Mouse (Mus musculus) midbrain, postnatal 0 days (tissue): ENCODE results near the gene Klb. TPM values are rescaled to one million over a fixed set of nuclear protein-coding genes. Genes with fewer than 3 reads are reported as not detected.

Source experiments
- ATAC-seq: fragments of 200-750 bp; cut with Nextera tagmentation; 2 replicates; pipeline ENCODE4 v1.8.0; 2017; ENCODE audit warnings: moderate number of reproducible peaks, mild to moderate bottlenecking, moderate TSS enrichment, moderate library complexity; ENCODE audit not compliant: low FRiP score
- DNase-seq: peaks from one replicate; pipeline ENCODE4 v3.0.0-alpha.2; 2015; ENCODE audit warnings: low spot score
- H3K27ac ChIP-seq: fragments of 300-500 bp; sonication (generic); 2 replicates; pipeline ENCODE4 v1.5.1; 2014; ENCODE audit warnings: low read depth, mild to moderate bottlenecking, low read length, mixed read lengths
- H3K27me3 ChIP-seq: fragments of 300-500 bp; sonication (generic); 2 replicates; pipeline ENCODE4 v1.6.1; 2014; ENCODE audit warnings: low read length, control low read depth, mixed read lengths; ENCODE audit not compliant: insufficient read depth
- H3K36me3 ChIP-seq: fragments of 300-500 bp; sonication (generic); 2 replicates; pipeline ENCODE4 v1.6.1; 2014; ENCODE audit warnings: low read length, control low read depth, mixed read lengths; ENCODE audit not compliant: insufficient read depth
- H3K4me1 ChIP-seq: fragments of 300-500 bp; sonication (generic); 2 replicates; pipeline ENCODE4 v1.6.1; 2014; ENCODE audit warnings: mild to moderate bottlenecking, control low read depth, antibody characterized with exemption, low read length, mixed read lengths; ENCODE audit not compliant: insufficient read depth
- H3K4me2 ChIP-seq: fragments of 300-500 bp; sonication (generic); 2 replicates; pipeline ENCODE4 v1.6.1; 2014; ENCODE audit warnings: low read depth, mild to moderate bottlenecking, low read length, mixed read lengths; ENCODE audit not compliant: poor library complexity, severe bottlenecking
- H3K4me3 ChIP-seq: fragments of 300-500 bp; sonication (generic); 2 replicates; pipeline ENCODE4 v1.5.1; 2014; ENCODE audit warnings: low read depth, mild to moderate bottlenecking, low read length, moderate library complexity
- H3K9ac ChIP-seq: fragments of 300-500 bp; sonication (generic); replicated peaks from 2 replicates; pipeline ENCODE4 v1.6.1; 2014; ENCODE audit warnings: mild to moderate bottlenecking, low read length, moderate library complexity, mixed read lengths; ENCODE audit not compliant: poor library complexity, severe bottlenecking
- H3K9me3 ChIP-seq: fragments of 300-500 bp; sonication (generic); 2 replicates; pipeline ENCODE4 v1.6.1; 2016; ENCODE audit warnings: low read length, control low read depth
- CTCF ChIP-seq: IDR thresholded peaks from 2 replicates; pipeline ENCODE4 v1.5.1; 2016; ENCODE audit warnings: antibody characterized with exemption, mild to moderate bottlenecking
- WGBS: fragments of 180-500 bp; shearing (Covaris S2); extraction: QIAGEN DNeasy Blood & Tissue Kit; methylation state at CpG from one replicate; pipeline ENCODE4 v1.1.7; 2014; 5-methylcytosine and 5-hydroxymethylcytosine counted together
- polyA plus RNA-seq: library from polyadenylated mRNA; unstranded; fragments of >200 nt; fragmentation: Nextera tagmentation; extraction: Ambion mirVana; gene quantifications from 2 replicates; pipeline ENCODE4 v1.2.1, GENCODE M21; 2015
- total RNA-seq: library from RNA; depleted of rRNA; stranded (reverse); fragments of >200 nt; gene quantifications from 2 replicates; pipeline ENCODE4 v1.2.3, GENCODE M21; 2014; rRNA removed

Gene Klb
- total and polyA plus RNA-seq, 2 experiments from 2014 or later, result 0.10 to 0.11 TPM

GRCm38 (mm10) chr5:65424215-65424614, 76.1 kb downstream of the Klb start:
- H3K27me3 ChIP-seq, result no peaks in the 10 kb centered on the region
- H3K9me3 ChIP-seq, result no peaks in the 10 kb centered on the region
- ATAC-seq (no peak), DNase-seq (no peak)
- H3K4me2 ChIP-seq, result no peak overlapping the region
- no peaks in the 10 kb centered on the region for H3K4me1 ChIP-seq
- H3K27ac ChIP-seq, result no peak overlapping the region
- peaks cover 53% of the 10 kb centered on the region for H3K36me3 ChIP-seq
- WGBS, result 92% methylated on average over 6 of the region's 6 CpGs
- no peak overlapping the region for H3K9ac ChIP-seq
- no peak overlapping the region for H3K4me3 ChIP-seq
- TF ChIP-seq CTCF, result no peak

GRCm38 (mm10) chr5:65425251-65425650, 77.1 kb downstream of the Klb start:
- Histone ChIP-seq H3K9ac (no peak overlapping the region), H3K9me3 (no peaks in the 10 kb centered on the region), H3K4me1 (no peaks in the 10 kb centered on the region), H3K27me3 (no peaks in the 10 kb centered on the region), H3K4me2 (no peak overlapping the region), H3K36me3 (peaks cover 50% of the 10 kb centered on the region), H3K4me3 (no peak overlapping the region), H3K27ac (no peak overlapping the region)
- TF ChIP-seq CTCF, result no peak
- ATAC-seq (no peak), DNase-seq (no peak)
- 94% methylated on average over 5 of the region's 5 CpGs for WGBS

- no peak for DNase-seq
- no peak overlapping the region for H3K27ac ChIP-seq
- H3K4me2 ChIP-seq, result no peak overlapping the region
- 23% methylated on average over 4 of the region's 4 CpGs for WGBS
- H3K9ac ChIP-seq, result no peak overlapping the region
- H3K9me3 ChIP-seq, result no peaks in the 10 kb centered on the region
- H3K4me3 ChIP-seq, result no peak overlapping the region
- TF ChIP-seq CTCF, result no peak
- no peaks in the 10 kb centered on the region for H3K4me1 ChIP-seq
- no peak for ATAC-seq
- H3K36me3 ChIP-seq, result peaks cover 24% of the 10 kb centered on the region
- no peaks in the 10 kb centered on the region for H3K27me3 ChIP-seq
These were observed 80.2 kb downstream of the Klb start for GRCm38 (mm10) chr5:65428321-65428720.

- H3K9ac ChIP-seq, result no peak overlapping the region
- no peak overlapping the region for H3K4me3 ChIP-seq
- H3K36me3 ChIP-seq, result peaks cover 19% of the 10 kb centered on the region; the same call in 1 of the 2 replicates
- no peak for DNase-seq
- 0 out of 2 replicates have a peak, but pooled peaks cover 2% of the 10 kb centered on the region for H3K4me1 ChIP-seq
- ATAC-seq, result no peak
- TF ChIP-seq CTCF, result no peak
- no peak overlapping the region for H3K27ac ChIP-seq
- WGBS, result 89% methylated on average over 5 of the region's 5 CpGs
- no peak overlapping the region for H3K4me2 ChIP-seq
- H3K27me3 ChIP-seq, result no peaks in the 10 kb centered on the region
- H3K9me3 ChIP-seq, result no peaks in the 10 kb centered on the region
These were observed 81.3 kb downstream of the Klb start for GRCm38 (mm10) chr5:65429441-65429840.

Other genes starting within 250 kb of the Klb start
- 62.1 and 64.4 TPM in 2 replicates for gene Klhl5, start 240.8 kb upstream of the Klb start, total RNA-seq
- 56.6 and 61.2 TPM in 2 replicates for gene Klhl5, start 240.8 kb upstream of the Klb start, polyA plus RNA-seq
- 17.0 and 18.5 TPM in 2 replicates for gene Wdr19, start 148.6 kb upstream of the Klb start, total RNA-seq
- 7.6 and 9.2 TPM in 2 replicates for gene Wdr19, start 148.6 kb upstream of the Klb start, polyA plus RNA-seq
- 13.7 and 22.7 TPM in 2 replicates for gene Rfc1, start 12.6 kb upstream of the Klb start, total RNA-seq
- gene Rfc1, start 12.6 kb upstream of the Klb start, polyA plus RNA-seq, result 19.5 and 27.7 TPM in 2 replicates
- gene Rpl9, start 43.1 kb downstream of the Klb start, total RNA-seq, result 896 and 1,170 TPM in 2 replicates
- gene Rpl9, start 43.1 kb downstream of the Klb start, polyA plus RNA-seq, result 615 and 622 TPM in 2 replicates
- gene Lias, start 43.2 kb downstream of the Klb start, total RNA-seq, result 18.6 and 34.3 TPM in 2 replicates
- gene Lias, start 43.2 kb downstream of the Klb start, polyA plus RNA-seq, result 66.2 and 68.4 TPM in 2 replicates
- 17.4 and 24.9 TPM in 2 replicates for gene Ugdh, start 87.6 kb downstream of the Klb start, total RNA-seq
- 28.7 and 29.6 TPM in 2 replicates for gene Ugdh, start 87.6 kb downstream of the Klb start, polyA plus RNA-seq
- gene Gm43552, start 144.5 kb downstream of the Klb start, total RNA-seq, result not detected in 2 replicates
- gene Gm43552, start 144.5 kb downstream of the Klb start, polyA plus RNA-seq, result not detected in 2 replicates
- 189 and 204 TPM in 2 replicates for gene Smim14, start 188.9 kb downstream of the Klb start, total RNA-seq
- gene Smim14, start 188.9 kb downstream of the Klb start, polyA plus RNA-seq, result 222 and 238 TPM in 2 replicates
- 40.4 and 55.0 TPM in 2 replicates for gene Ube2k, start 188.9 kb downstream of the Klb start, total RNA-seq
- gene Ube2k, start 188.9 kb downstream of the Klb start, polyA plus RNA-seq, result 186 and 194 TPM in 2 replicates